Mouse (Mus musculus): Measurements from ENCODE around the gene Olfr1512.
"Not testable (repeated sequence)": the region's sequence is repeated elsewhere in the genome, so short reads cannot be mapped to it uniquely, and the experiment has no call there.

DNA sequence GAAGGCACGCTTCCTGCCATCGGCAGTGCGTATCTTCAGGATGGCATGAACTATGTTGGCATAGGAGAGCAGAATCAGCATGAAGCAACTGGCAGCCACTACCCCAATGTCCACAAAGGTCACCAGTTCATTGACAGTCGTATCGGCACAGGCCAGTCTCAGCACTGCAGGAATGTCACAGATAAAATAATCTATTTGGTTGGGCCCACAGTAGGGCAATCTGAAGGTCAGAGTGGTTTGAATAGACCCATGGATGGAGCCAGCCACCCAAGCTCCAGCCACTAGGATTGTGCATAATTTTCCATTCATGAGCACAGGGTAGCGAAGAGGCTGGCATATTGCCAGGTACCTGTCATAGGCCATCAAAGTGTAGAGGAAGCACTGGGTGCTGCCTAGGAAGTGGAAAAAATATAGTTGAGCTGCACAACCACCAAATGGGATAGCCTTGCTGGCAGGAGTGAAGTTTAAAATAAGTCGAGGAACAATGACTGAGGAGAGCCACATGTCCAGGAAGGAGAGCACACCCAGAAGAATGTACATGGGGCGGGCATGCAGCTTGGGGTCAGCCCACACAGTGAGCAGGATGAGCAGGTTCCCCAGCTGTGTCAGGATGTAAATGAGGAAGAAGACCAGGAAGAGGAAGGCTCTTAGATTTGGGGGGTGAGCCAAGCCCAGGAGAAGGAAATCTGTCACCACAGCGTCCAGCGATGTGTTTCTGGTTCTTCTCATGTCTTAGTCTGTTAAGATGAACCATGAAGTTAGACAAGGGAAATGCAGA, 31.4 kb upstream of the Olfr1512 start:
- TF ChIP-seq CTCF, POLR2A (IDR thresholded peaks at IDR 0.05; ENCODE audit: extremely low read depth, insufficient read depth, low read length): not testable (repeated sequence)
